Mouse (Mus musculus) hindbrain, embryonic 14.5 days (tissue): ENCODE data around the gene Trim47. TPM values are rescaled to one million over a fixed set of nuclear protein-coding genes. Genes with fewer than 3 reads are reported as not detected.
A peak's percentile ranks its signal among the peaks of the same experiment; 100 is the strongest.

Experiments used
- ATAC-seq: fragments of 200-750 bp; cut with Nextera tagmentation; 2 replicates; pipeline ENCODE4 v1.8.0; 2017; ENCODE audit warnings: moderate number of reproducible peaks, mild to moderate bottlenecking, moderate TSS enrichment, moderate library complexity; ENCODE audit not compliant: low FRiP score
- DNase-seq: peaks from one replicate; pipeline ENCODE4 v3.0.0-alpha.2; 2015; ENCODE audit warnings: low spot score
- H3K27ac ChIP-seq: fragments of 300-500 bp; sonication (generic); 2 replicates; pipeline ENCODE4 v1.5.1; 2014; ENCODE audit warnings: mild to moderate bottlenecking, moderate library complexity
- H3K27me3 ChIP-seq: fragments of 300-500 bp; sonication (generic); 2 replicates; pipeline ENCODE4 v1.6.1; 2014; ENCODE audit warnings: mild to moderate bottlenecking, low read length, mixed read lengths; ENCODE audit not compliant: control insufficient read depth, insufficient read depth
- H3K36me3 ChIP-seq: fragments of 300-500 bp; sonication (generic); replicated peaks from 2 replicates; pipeline ENCODE4 v1.6.1; 2014; ENCODE audit not compliant: control insufficient read depth, insufficient read depth
- H3K4me1 ChIP-seq: fragments of 300-500 bp; sonication (generic); replicated peaks from 2 replicates; pipeline ENCODE4 v1.6.1; 2014; ENCODE audit warnings: antibody characterized with exemption, low read length, mixed read lengths; ENCODE audit not compliant: control insufficient read depth, insufficient read depth
- H3K4me2 ChIP-seq: fragments of 300-500 bp; sonication (generic); replicated peaks from 2 replicates; pipeline ENCODE4 v1.6.1; 2014; ENCODE audit warnings: mild to moderate bottlenecking, moderate library complexity
- H3K4me3 ChIP-seq: fragments of 300-500 bp; sonication (generic); replicated peaks from 2 replicates; pipeline ENCODE4 v1.5.1; 2014; ENCODE audit warnings: mild to moderate bottlenecking, low read length
- H3K9ac ChIP-seq: fragments of 300-500 bp; sonication (generic); 2 replicates; pipeline ENCODE4 v1.6.1; 2014
- H3K9me3 ChIP-seq: fragments of 300-500 bp; sonication (generic); 2 replicates; pipeline ENCODE4 v1.6.1; 2016; ENCODE audit warnings: low read length; ENCODE audit not compliant: control insufficient read depth
- WGBS: fragments of 180-500 bp; shearing (Covaris S2); extraction: QIAGEN DNeasy Blood & Tissue Kit; methylation state at CpG from one replicate; pipeline ENCODE4 v1.1.7; 2014; 5-methylcytosine and 5-hydroxymethylcytosine counted together
- polyA plus RNA-seq: library from polyadenylated mRNA; unstranded; fragments of >200 nt; fragmentation: Nextera tagmentation; extraction: Ambion mirVana; gene quantifications from 2 replicates; pipeline ENCODE4 v1.2.1, GENCODE M21; 2014

The Trim47 gene
- polyA plus RNA-seq, 1 experiment from 2014 or later: 9.4 TPM

DNA sequence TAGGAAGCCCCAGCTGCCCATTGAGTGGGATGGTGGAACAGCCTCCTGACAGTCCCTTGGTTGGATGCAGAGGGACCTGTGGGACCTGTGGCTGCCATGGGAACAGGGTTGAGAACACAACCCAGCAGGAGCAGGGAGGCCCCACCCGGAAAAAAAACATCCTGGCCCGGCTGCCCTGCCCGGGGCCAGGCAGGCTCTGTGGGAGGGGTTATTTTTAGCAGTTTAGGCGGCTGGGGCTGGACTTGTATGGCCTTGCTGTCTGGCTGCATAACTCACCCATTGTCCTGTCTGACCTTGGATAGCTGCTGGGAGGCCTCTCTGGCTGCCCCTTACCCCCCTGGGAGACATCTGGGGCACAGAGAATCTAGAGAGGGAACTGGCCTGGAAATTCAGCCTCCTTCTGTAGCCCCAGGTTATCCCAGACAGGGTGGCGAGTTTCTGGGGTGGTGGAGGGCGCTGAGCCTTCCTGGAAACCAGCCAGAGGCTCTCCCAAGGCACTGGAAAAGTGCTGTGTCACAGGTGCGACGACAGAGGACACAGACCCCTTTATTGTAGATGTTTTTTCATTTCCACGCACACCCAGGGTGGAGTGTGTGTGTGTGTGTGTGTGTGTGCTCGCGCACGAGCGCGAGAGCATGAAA, 22.9 kb downstream of the Trim47 start:
- ATAC-seq (no peak), DNase-seq (peak; percentile 24)
- Histone ChIP-seq H3K27ac (no peak overlapping the region), H3K4me1 (peaks cover 30% of the 10 kb centered on the region), H3K36me3 (no peaks in the 10 kb centered on the region), H3K27me3 (peaks cover 38% of the 10 kb centered on the region), H3K9ac (peak overlapping the region; percentile 16; the same call in 1 of the 2 replicates), H3K9me3 (no peaks in the 10 kb centered on the region), H3K4me2 (no peak overlapping the region), H3K4me3 (no peak overlapping the region)
- 37% methylated on average over 14 of the region's 14 CpGs for WGBS

DNA sequence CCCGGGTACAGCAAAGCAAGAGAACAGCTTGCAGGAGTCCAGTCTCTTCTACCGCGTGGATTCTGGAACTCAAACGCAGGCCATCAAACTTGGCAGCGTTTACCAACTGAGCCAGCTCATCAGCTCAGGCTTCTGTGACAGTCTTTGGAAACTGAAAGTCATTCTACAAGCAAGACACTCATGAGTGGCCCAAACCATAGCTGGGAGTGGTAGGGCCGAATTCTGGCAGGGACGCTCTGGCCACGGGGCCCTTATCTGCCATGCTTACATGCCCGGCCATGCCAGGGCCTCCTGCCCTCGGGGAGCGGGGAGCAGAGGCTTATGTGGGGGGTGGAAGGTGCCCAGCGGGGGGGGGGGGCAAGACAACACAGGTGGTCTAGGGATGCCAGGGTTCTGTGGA, 23.4 kb downstream of the Trim47 start:
- 0 out of 2 replicates have a peak overlapping the region, but pooled peaks have one; percentile 3 for H3K27ac ChIP-seq
- no peak overlapping the region for H3K4me3 ChIP-seq
- H3K27me3 ChIP-seq: peaks cover 32% of the 10 kb centered on the region
- H3K9me3 ChIP-seq: no peaks in the 10 kb centered on the region
- no peaks in the 10 kb centered on the region for H3K36me3 ChIP-seq
- ATAC-seq: no peak
- 81% methylated on average over 12 of the region's 12 CpGs for WGBS
- H3K4me2 ChIP-seq: no peak overlapping the region
- DNase-seq: no peak
- no peak overlapping the region for H3K9ac ChIP-seq
- peaks cover 27% of the 10 kb centered on the region for H3K4me1 ChIP-seq

DNA sequence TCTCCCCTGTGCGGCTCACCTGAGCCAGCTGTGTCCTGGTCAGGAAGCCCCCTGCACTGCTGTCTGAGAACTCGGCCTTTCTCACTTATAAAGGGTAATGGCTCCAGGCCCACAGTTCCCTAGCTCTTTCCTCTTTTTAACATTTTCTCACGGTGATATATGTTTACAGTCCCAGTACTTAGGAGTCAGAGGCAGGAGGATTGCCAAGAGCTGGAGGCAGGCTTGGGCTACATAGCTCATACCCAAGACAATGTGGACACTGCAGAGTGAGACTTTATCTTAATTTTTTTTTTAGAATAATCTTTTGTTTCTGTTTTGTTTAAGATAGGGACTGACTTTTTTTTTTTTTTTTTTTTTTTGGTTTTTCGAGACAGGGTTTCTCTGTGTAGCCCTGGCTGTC, 24.5 kb downstream of the Trim47 start:
- WGBS: 45% methylated on average over 3 of the region's 4 CpGs
- Histone ChIP-seq H3K4me1 (peaks cover 24% of the 10 kb centered on the region), H3K36me3 (no peaks in the 10 kb centered on the region), H3K4me3 (no peak overlapping the region), H3K27ac (peak overlapping the region; percentile 76), H3K9me3 (no peaks in the 10 kb centered on the region), H3K27me3 (peaks cover 21% of the 10 kb centered on the region), H3K4me2 (no peak overlapping the region), H3K9ac (no peak overlapping the region)
- ATAC-seq: no peak
- DNase-seq: no peak

DNA sequence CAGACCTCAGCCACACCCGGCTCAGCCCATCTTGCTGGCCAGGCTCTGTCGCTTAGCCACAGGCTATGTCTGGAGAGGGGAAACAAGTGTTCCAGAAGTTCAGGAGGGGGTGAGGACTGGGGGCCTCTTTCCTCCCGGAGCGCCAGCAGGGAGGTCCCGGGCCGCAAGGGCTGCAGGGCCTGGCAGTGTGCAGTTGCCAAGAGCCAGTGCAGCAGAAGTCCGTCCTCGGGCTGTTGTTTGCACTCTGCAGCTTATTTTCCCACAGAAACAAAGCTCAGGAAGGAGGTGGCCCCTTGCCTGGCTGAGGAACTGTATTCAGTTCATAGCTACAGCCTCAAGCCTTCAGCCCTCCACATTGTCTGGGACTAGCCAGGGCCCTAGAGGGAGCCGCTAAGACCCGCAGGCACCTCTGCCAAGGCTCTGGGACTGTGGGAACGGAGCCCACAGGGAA, 25.1 kb downstream of the Trim47 start:
- peak; percentile 78 for ATAC-seq
- peaks cover 16% of the 10 kb centered on the region for H3K27me3 ChIP-seq
- H3K4me2 ChIP-seq: no peak overlapping the region
- peaks cover 19% of the 10 kb centered on the region for H3K4me1 ChIP-seq
- H3K4me3 ChIP-seq: no peak overlapping the region
- DNase-seq: peak; percentile 57
- H3K36me3 ChIP-seq: no peaks in the 10 kb centered on the region
- WGBS: 32% methylated on average over 11 of the region's 11 CpGs
- H3K9ac ChIP-seq: no peak overlapping the region
- peak overlapping the region; percentile 76 for H3K27ac ChIP-seq
- H3K9me3 ChIP-seq: no peaks in the 10 kb centered on the region

DNA sequence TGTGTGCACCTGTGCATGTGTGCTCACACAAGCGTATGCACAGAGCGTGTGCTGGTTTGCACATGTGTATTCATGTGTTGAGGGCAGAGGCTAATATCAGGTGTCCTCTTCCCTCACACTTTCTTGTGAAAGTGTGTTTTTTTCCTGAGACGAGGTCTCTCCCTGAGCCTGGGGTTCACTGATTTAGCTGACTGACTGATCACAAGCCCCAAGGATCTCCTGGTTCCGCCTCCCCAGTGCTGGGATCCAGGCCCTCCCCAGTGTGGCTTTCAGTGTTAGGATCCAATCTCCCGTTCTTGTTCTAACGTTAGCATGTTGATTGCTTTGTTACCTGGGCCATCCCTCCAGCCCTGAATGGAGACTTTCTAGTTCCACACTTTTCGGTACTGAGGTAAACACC, 26.2 kb downstream of the Trim47 start:
- H3K9ac ChIP-seq: no peak overlapping the region
- WGBS: 84% methylated on average over 7 of the region's 7 CpGs
- peak overlapping the region; percentile 76; the same call in 1 of the 2 replicates for H3K27ac ChIP-seq
- H3K4me1 ChIP-seq: peaks cover 13% of the 10 kb centered on the region
- H3K27me3 ChIP-seq: peaks cover 5% of the 10 kb centered on the region; the same call in 1 of the 2 replicates
- H3K36me3 ChIP-seq: no peaks in the 10 kb centered on the region
- no peak for ATAC-seq
- no peak for DNase-seq
- no peaks in the 10 kb centered on the region for H3K9me3 ChIP-seq
- H3K4me2 ChIP-seq: no peak overlapping the region
- no peak overlapping the region for H3K4me3 ChIP-seq

DNA sequence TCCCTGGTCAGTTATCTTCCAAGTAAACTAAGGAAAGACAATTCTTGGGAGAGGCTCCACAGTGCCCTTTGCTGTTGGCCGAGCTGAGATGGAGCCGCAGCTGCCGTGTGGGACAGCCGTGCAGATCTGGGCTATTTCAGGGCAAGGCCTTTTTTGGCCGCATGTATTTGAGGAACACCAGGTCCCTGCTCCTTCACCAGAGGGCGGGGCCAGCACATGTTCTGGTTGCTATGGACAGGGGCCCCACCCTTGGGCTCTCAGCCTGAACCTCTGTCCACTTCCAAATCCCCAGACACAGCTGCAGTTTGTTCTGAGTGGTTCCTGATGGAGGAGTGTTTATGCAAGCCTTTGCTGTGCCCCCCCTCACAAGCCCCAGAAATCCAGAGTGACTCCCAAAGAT, 26.6 kb downstream of the Trim47 start:
- H3K4me2 ChIP-seq: no peak overlapping the region
- H3K27ac ChIP-seq: no peak overlapping the region
- H3K4me1 ChIP-seq: peaks cover 12% of the 10 kb centered on the region
- 87% methylated on average over 6 of the region's 6 CpGs for whole genome bisulfite sequencing
- no peak for ATAC-seq
- no peak for DNase-seq
- peaks cover under 1% of the 10 kb centered on the region; the same call in 1 of the 2 replicates for H3K27me3 ChIP-seq
- no peak overlapping the region for H3K9ac ChIP-seq
- no peaks in the 10 kb centered on the region for H3K9me3 ChIP-seq
- H3K4me3 ChIP-seq: no peak overlapping the region
- H3K36me3 ChIP-seq: no peaks in the 10 kb centered on the region

DNA sequence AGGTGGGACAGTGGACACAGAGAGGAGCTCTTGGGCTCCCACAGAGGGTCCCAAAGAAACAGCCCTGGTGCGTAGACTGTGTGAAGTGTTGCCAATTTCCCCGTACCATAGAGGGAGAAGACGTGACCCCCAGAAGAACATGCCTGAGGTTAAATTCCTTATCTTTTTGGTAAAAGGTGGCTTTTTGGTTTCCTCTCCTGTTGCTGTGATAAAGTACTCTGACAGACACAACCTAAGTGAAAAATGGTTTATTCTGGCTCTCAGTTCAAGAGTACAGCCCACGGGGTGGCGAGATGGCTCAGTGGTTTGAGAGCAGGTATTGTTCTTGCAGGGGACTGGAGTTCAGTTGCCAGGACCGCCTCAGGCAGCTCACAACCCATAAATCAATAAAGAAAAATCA, 27.5 kb downstream of the Trim47 start:
- 82% methylated on average over 6 of the region's 6 CpGs for WGBS
- H3K4me3 ChIP-seq: no peak overlapping the region
- ATAC-seq: no peak

DNA sequence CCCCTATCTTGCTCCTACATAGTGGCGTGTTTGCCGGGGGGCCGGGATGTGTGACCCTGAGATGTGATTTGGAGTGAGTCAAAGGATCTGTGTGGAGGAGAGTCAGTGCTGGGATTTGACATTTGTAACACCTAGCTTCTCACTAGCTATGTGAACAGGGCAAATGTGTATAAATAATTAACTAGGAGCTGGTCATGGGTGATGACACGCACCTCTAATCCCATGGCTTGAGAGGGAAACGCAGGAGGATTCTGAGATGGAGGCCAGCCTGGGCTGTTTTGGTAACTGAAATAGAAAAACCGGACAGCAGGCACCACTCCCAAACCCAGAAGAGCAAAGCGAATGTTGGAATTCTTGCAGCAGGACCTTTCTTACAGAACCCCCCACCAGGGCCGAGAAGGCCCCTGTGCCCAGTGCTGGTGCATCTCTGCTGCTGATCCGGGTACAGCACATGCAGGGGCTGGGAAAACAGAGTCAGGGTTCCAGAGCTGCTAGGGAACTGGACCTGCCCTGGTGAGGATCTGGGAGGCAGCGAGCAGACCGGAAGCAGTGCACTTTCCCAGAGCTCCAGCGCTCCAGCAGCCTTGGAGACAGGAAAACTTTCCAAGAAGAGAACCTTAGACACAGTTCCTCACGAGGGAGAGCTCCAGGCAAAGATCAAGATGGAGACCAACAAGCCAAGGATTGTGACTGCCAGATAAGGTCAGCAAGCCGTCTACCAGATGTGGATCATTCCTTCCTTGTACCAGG, 28.1 kb downstream of the Trim47 start:
- no peaks in the 10 kb centered on the region for H3K36me3 ChIP-seq
- H3K4me3 ChIP-seq: no peak overlapping the region
- no peak overlapping the region for H3K27ac ChIP-seq
- no peaks in the 10 kb centered on the region for H3K27me3 ChIP-seq
- no peak overlapping the region for H3K4me2 ChIP-seq
- DNase-seq: no peak
- H3K9me3 ChIP-seq: no peaks in the 10 kb centered on the region
- 80% methylated on average over 14 of the region's 14 CpGs for WGBS
- ATAC-seq: no peak
- H3K4me1 ChIP-seq: peaks cover 4% of the 10 kb centered on the region
- H3K9ac ChIP-seq: no peak overlapping the region

More for the DNA sequence above, 27.5 kb downstream of the Trim47 start:
- H3K4me2 ChIP-seq: no peak overlapping the region
- H3K9me3 ChIP-seq: no peaks in the 10 kb centered on the region
- no peak for DNase-seq
- H3K4me1 ChIP-seq: peaks cover 10% of the 10 kb centered on the region
- H3K27me3 ChIP-seq: no peaks in the 10 kb centered on the region
- no peaks in the 10 kb centered on the region for H3K36me3 ChIP-seq
- no peak overlapping the region for H3K27ac ChIP-seq
- no peak overlapping the region for H3K9ac ChIP-seq

DNA sequence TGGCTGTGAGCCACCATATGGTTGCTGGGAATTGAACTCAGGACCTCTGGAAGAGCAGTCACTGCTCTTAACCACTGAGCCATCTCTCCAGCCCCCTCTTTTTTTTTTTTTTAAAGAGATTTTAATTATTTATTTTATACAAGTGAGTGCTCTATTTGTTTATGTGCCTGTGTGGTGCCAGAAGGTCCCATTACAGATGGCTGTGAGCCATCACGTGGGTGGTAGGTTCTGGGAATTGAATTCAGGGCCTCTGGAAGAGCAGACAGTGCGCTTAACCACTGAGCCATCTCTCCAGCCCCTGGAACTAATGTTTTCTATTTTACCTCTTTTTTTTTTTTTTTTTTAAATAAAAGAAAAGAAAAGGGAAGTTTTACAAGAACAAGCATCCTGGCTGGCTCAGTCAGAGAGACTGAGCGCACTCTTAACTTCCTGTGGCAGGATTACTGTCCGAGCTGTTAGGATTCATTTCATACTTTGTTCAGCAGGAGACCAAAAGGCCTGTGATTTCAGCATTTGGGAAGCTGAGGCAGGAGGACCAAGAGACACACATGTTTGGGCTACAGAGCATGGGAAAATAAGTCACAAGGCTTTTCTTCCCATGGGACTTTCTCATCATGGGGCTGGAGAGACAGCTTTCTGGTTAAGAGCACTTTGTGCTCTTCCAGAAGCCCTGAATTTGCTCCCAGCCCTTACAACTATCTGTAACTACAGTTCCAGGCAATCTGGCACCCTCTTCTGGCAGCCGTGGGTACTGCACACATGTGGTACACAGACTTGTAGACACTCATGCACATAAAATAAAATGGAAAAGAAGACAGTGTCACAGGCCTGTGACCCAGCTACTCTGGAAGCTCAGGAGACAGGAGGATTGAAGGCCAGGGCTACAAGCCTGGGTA, 30.5 kb downstream of the Trim47 start:
- no peak for DNase-seq
- Histone ChIP-seq H3K4me3 (no peak overlapping the region), H3K9ac (no peak overlapping the region), H3K27ac (no peak overlapping the region), H3K36me3 (no peaks in the 10 kb centered on the region), H3K9me3 (no peaks in the 10 kb centered on the region), H3K27me3 (no peaks in the 10 kb centered on the region), H3K4me1 (no peaks in the 10 kb centered on the region), H3K4me2 (no peak overlapping the region)
- 90% methylated on average over 5 of the region's 5 CpGs for WGBS
- ATAC-seq: no peak
